Mouse (Mus musculus) MEL-GATA-1-ER (cell line): ENCODE measurements around the gene Gtf3c1.
A peak's percentile ranks its signal among the peaks of the same experiment; 100 is the strongest.

Source experiments
- DNase-seq: peaks from one replicate; pipeline ENCODE4 v3.0.0-alpha.2; 2012; ENCODE audit warnings: low read depth; ENCODE audit errors: extremely low read depth

Gene Gtf3c1

DNA sequence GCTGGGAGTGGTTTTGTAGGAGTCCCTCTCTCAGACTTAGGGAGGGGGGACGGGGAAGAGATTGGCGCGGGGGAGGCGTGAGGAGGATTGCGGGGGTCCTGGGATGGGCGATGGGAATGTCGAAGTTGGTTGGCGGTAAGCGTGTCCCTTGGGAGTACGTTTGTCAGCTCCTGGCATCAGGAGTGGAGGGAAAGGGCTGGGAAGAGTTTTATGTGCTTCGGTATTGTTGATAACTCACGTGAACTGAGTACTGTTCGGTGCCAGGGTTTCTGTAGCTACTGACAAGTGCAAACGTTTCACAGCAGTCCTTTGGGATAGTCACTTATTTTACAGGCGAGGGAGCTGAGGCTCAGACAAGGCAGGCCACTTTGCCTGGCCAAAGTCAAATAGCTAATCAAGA, 520 bp upstream of the Gtf3c1 start:
- no peak for DNase-seq

DNA sequence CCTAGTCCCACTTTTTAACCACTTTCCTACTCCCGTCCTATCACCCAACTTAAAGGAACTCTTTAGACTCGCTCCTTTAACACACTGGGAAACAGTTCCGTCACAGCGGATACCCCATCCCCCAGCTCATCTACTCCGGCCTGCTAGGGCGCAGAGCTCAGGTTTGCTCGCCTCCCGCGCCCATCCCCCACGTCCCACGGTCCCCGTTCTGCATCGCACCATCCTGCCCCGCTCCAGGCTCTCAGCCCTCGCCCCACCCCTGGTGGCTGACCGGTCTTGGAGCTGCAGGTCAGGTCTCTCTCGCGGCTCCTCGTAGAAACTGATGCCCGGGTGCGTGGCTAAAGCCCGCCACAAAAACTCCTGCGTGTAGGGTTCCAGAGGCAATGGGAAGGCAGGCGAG, 394 bp downstream of the Gtf3c1 start:
- peak; percentile 22 for DNase-seq

DNA sequence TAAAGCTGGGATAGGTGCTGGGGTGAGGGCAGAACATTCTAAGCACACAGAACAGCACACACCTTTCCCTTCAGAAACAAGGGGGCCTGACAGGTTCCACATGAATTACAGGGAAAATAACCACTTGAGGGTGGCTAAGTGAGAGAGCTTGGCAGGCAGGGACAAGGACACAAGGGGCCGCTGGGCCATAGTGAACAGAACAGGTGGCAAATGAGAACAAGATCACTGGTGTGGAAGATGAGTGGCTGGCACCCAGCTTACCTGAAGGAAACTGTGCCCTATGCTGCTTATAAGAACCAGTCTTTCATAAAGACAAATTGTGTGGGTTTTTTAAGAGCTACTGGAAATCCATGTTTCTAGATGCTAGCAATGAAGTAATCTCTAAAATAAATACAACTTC, 4.8 kb downstream of the Gtf3c1 start:
- no peak for DNase-seq

DNA sequence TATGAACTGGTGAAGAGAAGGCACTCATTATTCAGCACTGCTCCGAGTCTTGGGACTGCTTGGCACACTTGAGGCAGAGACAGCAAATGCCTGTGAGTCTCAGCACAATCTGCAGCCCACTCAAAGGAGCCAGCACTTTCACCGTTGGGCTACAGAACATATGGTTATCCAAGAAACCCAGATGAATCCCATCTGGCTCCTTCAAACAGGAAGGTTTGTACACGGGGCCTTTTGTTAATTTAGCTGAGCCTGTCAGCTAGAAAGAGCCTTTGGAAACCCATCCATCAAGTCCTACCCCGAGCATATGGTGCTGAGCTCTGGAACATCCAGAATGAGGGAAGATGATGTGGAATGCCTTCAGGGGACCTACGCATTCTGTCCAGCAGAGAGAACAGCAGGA, 13.5 kb downstream of the Gtf3c1 start:
- no peak for DNase-seq

DNA sequence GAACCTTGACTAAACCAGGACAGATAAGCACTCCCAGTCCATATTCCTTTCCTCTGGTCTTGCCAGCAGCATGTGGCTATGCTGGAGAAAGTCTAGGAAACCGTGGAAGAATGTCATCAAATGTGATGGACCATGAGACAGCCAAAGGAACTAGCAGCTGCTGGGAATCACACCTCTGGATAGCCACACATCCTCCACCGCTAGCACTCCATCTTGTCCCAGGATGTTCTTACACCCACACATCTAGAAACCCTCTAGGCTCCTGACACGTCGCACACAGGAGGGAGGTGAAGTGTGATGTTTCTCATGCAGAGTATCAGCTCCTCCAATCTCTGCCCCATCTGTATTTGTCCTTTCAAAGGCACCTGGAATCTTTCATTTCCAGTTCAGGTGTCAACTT, 17.1 kb downstream of the Gtf3c1 start:
- DNase-seq = no peak

DNA sequence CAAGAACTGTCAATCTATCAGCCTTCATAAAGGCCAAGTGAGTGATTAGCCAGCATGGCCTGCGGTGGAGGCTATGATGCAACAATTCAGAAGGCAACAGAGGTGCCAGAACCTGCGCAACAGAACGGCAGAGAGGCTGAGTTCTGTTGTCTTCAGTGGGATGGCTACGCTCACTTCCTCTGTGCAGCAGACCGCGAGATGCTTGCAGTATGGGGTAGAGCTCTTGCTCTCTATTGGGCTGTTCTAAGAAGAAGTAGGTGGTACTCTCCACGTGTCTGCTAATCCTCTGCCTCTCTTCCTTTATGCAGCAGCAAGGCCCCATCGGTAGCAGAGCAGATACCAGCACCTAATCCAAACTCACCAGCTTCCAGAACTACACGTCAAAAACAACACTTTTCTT, 27.6 kb downstream of the Gtf3c1 start:
- no peak for DNase-seq

DNA sequence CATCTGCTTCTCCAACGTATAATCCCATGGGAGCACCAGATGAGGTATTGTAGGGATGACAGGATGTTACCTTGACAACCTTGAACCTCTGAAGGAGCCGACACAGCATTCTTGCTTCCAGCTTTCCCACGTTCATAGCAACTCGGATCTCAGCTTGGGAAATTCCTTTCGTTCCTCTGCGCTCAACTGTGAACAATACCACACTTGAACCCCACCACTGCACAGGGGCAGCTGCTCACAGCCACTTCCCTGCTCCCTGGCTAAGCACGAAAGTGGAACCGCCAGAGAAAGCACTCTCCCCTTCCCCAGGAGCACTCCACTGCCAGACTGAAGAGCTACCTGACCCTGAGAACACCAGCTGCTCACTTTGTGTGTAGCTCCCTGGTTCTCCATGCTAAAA, 28.8 kb downstream of the Gtf3c1 start:
- no peak for DNase-seq

DNA sequence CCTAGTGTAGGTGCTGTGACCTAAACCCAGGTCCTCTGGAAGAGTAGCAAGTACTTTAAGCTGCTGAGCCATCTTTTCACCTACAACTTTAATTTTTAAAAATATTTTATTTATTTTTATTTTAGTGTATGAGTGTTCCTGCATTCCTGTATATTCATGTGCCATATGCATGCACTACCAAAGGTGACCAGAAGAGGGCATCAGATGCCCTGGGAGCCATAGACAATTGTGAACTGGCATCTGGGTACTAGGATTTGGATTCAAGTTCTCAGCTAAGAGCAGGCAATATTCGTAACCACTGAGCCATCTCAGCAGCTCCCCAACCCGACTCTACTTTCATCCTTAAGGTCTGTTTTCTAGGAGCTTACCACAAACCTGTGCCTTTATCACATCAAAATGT, 32.7 kb downstream of the Gtf3c1 start:
- peak; percentile 16 for DNase-seq

DNA sequence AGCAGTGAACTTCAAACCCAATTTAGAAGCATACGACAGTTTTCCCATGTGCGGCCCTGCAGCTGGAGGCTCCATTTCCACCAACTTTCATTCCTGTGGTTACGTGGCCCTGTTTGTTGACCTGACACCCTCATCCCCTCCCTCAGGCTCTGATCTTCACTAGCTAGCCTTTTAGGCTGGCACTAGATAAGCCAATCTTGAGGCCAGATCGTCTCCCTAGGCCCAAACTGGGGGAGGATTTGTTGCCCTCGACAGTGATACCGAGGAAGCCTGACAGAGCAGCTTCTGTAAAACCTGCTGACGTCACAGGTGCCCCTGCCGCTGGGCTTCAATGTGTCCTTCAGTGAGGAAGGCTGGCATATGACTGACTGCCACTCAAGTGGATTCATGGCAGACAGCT, 36.2 kb downstream of the Gtf3c1 start:
- DNase-seq = no peak

DNA sequence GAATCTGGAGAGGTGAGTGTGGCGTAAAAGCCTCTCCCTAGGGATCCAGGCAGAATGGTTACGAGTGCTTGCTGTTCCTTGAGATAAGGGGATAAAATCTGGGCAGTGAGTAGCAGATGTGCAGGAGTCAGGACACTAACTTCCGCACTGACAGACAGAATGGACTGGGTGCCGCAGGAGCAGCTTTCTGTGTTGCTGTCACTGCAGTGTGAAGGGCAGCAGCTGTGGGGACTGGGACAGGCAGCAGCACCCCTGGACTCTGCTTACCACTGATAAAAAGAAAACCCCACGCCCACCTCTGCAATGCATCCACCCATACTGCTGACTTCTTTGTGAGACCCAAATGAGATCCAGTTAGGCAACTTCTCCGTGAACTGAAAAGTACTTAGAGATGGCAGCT, 36.7 kb downstream of the Gtf3c1 start:
- DNase-seq = no peak

DNA sequence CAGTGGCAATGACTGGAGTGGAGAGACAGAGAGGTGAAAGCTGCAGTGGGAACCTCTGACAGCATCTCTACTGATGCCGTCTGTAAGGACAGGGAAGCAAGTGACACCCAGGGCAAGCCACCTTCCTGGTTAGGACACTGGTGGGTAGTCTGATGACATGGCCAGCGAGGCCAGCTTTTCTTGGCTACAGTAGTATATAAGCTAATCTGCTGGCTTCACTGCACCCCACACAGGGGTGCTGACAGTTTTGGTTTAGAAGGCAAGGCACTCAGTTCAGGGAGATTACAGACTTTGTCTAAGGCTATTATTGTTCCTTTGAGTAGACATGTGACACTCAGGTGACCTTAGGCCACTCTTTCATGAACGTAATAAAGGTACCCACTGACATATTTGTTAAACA, 43.9 kb downstream of the Gtf3c1 start:
- no peak for DNase-seq

DNA sequence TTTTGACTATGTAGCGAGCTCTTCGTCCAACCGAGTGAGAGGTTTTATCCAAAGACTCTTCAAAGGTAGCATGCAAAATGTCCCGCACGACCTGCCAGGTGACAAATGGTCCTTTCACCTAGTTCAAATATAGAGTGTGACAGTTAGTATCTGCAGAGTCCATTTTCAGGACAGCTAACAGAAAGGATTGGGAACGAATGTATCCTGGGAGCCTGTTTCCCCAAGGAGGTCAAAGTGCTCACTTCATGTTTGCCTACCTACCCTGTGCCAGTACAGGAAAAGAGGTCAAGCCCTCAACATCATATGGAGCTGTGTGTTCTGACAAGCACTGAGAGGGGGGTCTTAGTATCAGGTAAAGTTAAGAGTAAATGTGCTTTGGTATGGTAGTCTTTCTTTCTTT, 50.1 kb downstream of the Gtf3c1 start:
- no peak for DNase-seq

DNA sequence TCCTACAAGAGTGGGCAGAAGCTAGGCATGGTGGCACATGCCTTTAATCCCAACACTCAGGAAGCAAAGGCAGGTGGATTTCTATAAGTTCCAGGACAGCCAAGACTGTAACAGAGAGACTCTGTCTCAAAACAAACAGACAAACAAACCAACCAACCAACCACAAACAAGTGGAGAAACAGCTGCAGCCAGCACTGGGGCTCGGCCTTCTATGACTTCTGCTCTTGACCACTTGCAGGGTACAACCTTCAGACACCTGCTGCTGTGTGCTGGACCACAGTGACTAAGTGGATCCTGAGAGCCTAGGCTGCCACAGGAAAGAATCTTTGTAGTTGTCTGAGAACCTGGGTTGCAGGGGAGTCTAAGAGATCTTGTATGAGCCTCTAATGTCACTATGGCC, 58.6 kb downstream of the Gtf3c1 start:
- DNase-seq = no peak

DNA sequence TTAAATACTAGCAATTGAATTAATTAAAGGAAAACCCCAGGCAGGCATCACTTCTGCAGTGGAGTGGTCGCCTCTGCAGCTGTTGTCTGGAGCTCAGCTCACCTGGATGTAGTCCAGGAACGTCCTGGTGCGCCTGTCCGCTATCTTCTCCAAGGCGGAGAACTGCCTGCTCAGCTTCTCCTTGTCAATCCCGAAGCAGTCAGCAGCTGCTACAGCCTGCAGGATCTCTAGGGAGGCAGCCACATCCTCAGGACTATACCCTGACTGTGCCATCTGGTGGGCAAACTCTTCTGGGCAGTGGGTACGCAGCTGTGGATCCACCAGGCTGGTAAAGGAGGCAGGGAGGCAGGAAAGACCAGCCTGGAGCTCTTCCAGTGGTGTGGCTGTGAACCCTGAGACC, 62.2 kb downstream of the Gtf3c1 start:
- DNase-seq = no peak

DNA sequence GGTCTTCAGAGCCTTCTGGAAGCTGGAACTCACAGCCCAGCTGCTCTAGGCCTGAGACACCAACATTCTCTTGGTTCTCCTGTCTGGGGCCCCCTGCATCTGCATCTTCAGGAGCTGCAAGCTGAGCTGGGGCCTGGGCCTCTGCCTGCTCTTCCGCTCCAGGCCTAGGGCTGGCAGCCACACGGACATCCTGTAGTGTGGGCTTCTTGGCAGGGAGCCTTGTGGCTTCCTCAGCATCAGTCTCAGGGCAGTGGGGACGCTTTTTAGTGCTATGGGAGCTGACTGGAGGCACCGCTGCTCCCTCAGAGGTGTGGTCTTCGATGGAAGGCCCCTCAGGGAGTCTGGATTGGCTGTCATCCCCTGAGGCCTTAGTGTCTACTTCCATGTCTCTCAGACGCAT, 63.7 kb downstream of the Gtf3c1 start:
- no peak for DNase-seq

DNA sequence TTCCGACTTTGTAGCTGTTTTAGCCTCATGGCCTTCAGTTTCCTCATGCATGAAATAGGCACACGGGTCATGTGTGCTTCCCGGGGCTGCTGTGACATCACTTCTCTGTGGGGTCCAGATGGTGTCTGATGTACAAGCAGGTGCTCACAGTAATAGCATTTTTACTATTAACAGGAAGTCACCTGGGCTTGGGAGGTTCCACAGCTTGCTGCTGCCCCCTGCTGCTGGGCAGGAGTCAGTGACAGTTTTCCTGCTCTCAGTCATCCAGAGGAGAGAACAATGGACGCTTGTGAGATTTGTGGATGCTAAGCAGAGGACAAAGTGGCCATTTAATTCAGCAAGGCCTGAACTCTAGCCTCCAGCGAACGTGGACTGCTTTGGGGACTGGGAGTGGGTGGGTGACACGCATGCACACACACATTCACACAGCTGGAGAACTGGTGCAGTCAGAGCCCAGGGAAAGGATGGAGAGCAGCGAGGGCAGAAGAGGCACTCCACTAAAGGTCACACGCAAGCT, 68.7 kb downstream of the Gtf3c1 start:
- no peak for DNase-seq

DNA sequence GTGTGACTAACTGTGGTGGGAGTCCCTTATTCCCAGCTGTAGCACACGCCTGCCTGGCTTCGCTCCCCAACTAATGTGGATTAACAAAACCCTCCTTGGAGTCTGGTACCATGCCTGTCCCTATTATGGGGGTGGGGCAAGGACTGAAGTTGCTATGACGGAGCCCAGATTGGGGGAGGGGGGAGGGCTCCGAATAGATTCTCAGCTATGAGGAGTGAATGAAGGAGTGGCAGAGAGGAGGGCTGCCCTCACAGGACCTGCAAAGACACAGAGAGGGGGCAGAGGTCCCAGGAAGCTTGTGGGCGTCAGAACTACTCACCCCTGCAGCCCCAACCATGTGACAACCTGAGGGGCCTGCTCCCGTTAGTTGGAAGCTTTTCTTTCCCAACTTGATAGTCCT, 69.2 kb downstream of the Gtf3c1 start:
- no peak for DNase-seq

DNA sequence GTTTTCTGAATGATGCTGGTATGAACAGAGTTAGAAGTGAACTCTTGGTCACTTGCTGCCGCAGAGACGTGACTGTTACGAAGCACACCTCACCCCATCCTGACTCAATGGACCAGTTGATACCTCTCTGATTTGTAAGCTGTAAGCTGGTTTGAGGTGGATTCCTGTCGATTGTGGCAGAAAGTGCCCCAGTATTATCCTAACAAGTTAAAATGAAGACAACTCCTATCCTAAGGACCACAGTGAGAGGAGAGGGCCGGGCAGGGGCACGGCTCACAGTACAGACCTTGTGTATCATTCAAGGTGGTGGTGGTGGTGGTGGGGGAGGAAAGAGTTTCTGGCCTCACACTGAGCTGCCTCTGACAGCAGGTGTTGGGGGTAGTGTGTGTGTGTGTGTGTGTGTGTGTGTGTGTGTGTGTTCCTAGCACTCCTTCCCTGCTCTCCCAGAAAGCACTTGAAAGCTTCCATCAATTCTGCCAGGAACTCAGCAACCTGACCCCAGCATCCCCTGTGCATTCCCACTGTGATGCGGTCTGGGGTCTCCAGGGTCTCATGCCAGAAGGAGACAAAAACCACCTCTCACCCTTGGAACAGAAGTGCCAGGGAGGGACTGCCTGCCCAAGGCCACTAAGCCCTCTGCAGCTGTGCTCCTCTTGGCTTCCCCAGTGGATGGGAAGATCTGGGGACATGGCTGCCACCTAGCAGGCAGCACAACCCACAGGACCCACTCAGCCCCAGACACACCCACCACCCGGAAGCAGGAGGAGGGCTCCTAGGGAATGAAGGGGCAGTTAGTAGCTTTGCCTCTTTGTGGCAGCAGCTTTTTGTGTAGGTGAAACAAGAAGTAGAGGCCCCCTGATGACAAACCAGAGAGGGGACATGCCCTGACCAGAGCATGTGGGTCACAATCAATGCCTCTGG, 70.1 kb downstream of the Gtf3c1 start:
- no peak for DNase-seq

DNA sequence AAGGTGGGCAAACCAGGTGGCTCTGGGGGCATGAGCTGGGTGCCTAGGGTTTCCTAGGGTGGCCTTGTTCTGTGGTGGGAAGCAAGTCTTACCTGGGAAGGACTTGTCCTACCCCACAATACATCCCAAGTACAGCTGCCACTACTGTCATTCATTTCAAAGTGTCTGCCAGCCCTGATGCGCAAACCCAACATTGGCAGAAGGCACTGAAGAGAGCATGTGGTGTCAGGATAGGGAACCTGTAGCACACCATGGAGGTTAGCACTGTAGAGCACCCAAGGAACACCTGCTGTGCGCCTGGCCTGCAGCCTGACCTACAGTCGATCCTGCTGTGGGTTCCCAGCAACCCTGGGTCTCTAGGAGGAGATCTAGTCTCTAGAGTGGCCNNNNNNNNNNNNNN, 76.6 kb downstream of the Gtf3c1 start:
- no peak for DNase-seq

DNA sequence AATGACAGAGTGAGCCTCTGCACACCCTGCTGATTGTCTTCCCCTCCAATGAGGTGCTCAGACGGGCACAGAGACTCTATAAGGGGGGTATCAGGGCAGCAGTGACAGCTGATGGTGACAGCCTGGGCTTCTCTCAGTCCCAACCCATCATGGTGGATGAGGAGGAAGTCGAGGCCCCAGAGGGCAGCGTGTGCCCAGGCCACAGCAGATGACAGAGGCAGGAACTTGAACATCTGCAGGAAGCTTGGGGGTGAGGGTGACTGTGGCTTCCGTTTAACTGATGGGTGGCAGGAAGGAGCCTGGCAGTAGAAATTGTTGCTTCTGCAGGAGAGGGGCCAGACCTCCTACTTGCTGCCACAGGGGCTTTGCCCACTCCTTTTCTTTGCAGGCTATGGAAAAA, 77.3 kb downstream of the Gtf3c1 start:
- no peak for DNase-seq

DNA sequence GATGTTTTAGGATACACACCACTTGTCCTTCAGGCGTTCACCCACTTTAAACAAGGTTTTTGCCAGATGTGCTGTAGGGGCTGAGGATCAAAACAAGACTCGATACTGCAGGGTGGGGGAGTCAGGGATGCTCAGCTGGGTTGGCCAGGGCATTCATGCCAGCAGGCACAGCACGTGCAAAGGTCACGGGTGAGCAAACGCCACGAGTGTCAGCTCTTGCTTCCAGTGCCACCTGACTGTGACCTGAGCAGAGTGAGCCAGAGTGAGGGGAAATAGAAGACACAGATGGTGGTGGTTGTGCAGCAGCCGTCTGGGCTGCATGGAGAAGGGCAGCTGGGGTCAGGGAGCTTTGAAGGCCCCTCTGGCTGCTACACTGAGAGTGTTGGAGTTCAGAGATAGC, 81.8 kb downstream of the Gtf3c1 start:
- DNase-seq = no peak

DNA sequence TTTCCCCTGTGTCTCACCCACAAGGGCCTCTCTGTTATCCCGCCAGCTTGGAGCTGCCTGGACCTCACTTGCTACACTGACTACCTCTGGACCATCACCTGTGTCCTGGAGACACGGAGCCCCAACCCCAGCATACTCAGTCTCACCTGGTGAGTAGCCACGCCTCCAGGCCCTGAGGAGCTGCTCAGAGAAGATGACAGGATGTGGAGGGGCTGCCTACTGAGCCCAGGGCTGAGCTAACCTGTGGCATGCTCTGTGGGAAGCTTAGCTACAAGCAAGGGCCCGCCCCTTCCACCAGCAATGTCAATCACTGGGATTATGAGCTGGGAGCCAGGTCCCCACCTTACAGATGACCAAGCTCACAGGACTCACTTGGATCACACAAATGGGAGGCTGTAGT, 82.4 kb downstream of the Gtf3c1 start:
- DNase-seq = no peak
